Mouse (Mus musculus): ENCODE measurements around the gene She.

GRCm38 (mm10) chr3:89801507-89801847 lies 29.7 kb upstream of the She start:
- TF ChIP-seq CTCF (IDR thresholded peaks at IDR 0.05; ENCODE audit: low read depth): no peak
- no peak for TF ChIP-seq EP300 (IDR thresholded peaks at IDR 0.05; ENCODE audit: low read depth)

Measured in heart, postnatal 0 days (tissue).